Mouse (Mus musculus) right cerebral cortex, postnatal 10 days (tissue): ENCODE measurements around the gene Ston1.
A peak's percentile ranks its signal among the peaks of the same experiment; 100 is the strongest.

ENCODE experiments used
- DNase-seq, 2 experiments: peaks; one replicate each; pipeline ENCODE4 v3.0.0; 2021; ENCODE audit warnings: low spot score in 2 of 2

The Ston1 gene

GRCm38 (mm10) chr17:88625350-88625749 is 27.9 kb downstream of the Ston1 start:
- no peak for DNase-seq

- DNase-seq, result no peak
These were observed 28.4 kb downstream of the Ston1 start for GRCm38 (mm10) chr17:88625931-88626330.

GRCm38 (mm10) chr17:88626347-88626811 is 28.9 kb downstream of the Ston1 start:
- no peak for DNase-seq

- DNase-seq, result no peak
These were observed 29.7 kb downstream of the Ston1 start for GRCm38 (mm10) chr17:88627150-88627549.

- peak; percentile 63 to 73 for DNase-seq
These were observed 31.3 kb downstream of the Ston1 start for GRCm38 (mm10) chr17:88628676-88629380.

GRCm38 (mm10) chr17:88629381-88629759 is 31.9 kb downstream of the Ston1 start:
- DNase-seq, result peak in 1 of 2 experiments; percentile 41

- peak in 1 of 2 experiments; percentile 34 for DNase-seq
These were observed 32.6 kb downstream of the Ston1 start for GRCm38 (mm10) chr17:88629931-88630553.

- DNase-seq, result peak in 1 of 2 experiments; percentile 47
These were observed 33.1 kb downstream of the Ston1 start for GRCm38 (mm10) chr17:88630554-88630948.

- DNase-seq, result no peak
These were observed 35.1 kb downstream of the Ston1 start for GRCm38 (mm10) chr17:88632631-88633030.

- no peak for DNase-seq
These were observed 38.6 kb downstream of the Ston1 start for GRCm38 (mm10) chr17:88636076-88636475.

- peak; percentile 54 to 64 for DNase-seq
These were observed 39.1 kb downstream of the Ston1 start for GRCm38 (mm10) chr17:88636587-88636986.

GRCm38 (mm10) chr17:88641012-88641411 is 43.5 kb downstream of the Ston1 start:
- DNase-seq, result peak; percentile 66 to 82

- peak in 1 of 2 experiments; percentile 15 for DNase-seq
These were observed 44.4 kb downstream of the Ston1 start for GRCm38 (mm10) chr17:88641836-88642235.

GRCm38 (mm10) chr17:88644876-88645275 is 47.4 kb downstream of the Ston1 start:
- DNase-seq, result peak in 1 of 2 experiments; percentile 11

- no peak for DNase-seq
These were observed 47.8 kb downstream of the Ston1 start for GRCm38 (mm10) chr17:88645299-88645698.

GRCm38 (mm10) chr17:88647149-88647548 is 49.7 kb downstream of the Ston1 start:
- peak in 1 of 2 experiments; percentile 3 for DNase-seq

GRCm38 (mm10) chr17:88652010-88652409 is 54.5 kb downstream of the Ston1 start:
- DNase-seq, result peak; percentile 84 to 90

- DNase-seq, result peak; percentile 90 to 94
These were observed 55.4 kb downstream of the Ston1 start for GRCm38 (mm10) chr17:88652702-88653374.

GRCm38 (mm10) chr17:88653375-88653769 is 55.9 kb downstream of the Ston1 start:
- DNase-seq, result peak in 1 of 2 experiments; percentile 11

GRCm38 (mm10) chr17:88658510-88658909 is 61.0 kb downstream of the Ston1 start:
- peak; percentile 24 to 25 for DNase-seq

GRCm38 (mm10) chr17:88666076-88666475 is 68.6 kb downstream of the Ston1 start:
- peak in 1 of 2 experiments; percentile 48 for DNase-seq

GRCm38 (mm10) chr17:88668452-88668851 is 71.0 kb downstream of the Ston1 start, which contains the start of gene Gtf2a1l:
TSS of gene Gtf2a1l (plus strand) at chr17:88668660.
- peak; percentile 67 to 68 for DNase-seq
